9 mouse cellular contexts compared by ENCODE assay signal in genomic region chr11:87736647-87737134, GRCm38 (mm10). TPM values are rescaled to one million over a fixed set of nuclear protein-coding genes. Genes with fewer than 3 reads are reported as not detected.
DNase-seq lines count a peak whose midpoint lies in the region; ATAC-seq and TF ChIP-seq lines count a peak whose summit lies in the region.
"Had no signal": no experiment of that assay in that cellular context is flagged by ENCODE, and none has a peak within 500 bp of the region (broad histone marks: within the 10 kb centered on the region; RNA-seq: fewer than 3 reads in every experiment).

No protein-coding gene starts in this region.

- peak; percentile 73 for ATAC-seq in embryonic facial prominence, embryonic 15.5 days (ENCODE audit: insufficient number of reproducible peaks, low FRiP score, low TSS enrichment, low read depth)
- peak; percentile 81 for ATAC-seq in liver, embryonic 14.5 days (ENCODE audit: insufficient read depth)
- peak; percentile 82 for ATAC-seq in stomach, embryonic 14.5 days (ENCODE audit: insufficient number of reproducible peaks, insufficient read depth, low FRiP score, low read depth)

- no peaks in the 10 kb centered on the region for H3K27me3 ChIP-seq in embryonic facial prominence, embryonic 15.5 days
- H3K27me3 ChIP-seq in heart, embryonic 10.5 days (ENCODE audit: insufficient read depth, poor library complexity, severe bottlenecking) = peaks cover 20% of the 10 kb centered on the region
- H3K27me3 ChIP-seq in liver, embryonic 14.5 days (ENCODE audit: control insufficient read depth, insufficient read depth, low read length) = no peaks in the 10 kb centered on the region
- peaks cover 7% of the 10 kb centered on the region for H3K27me3 ChIP-seq in myocyte (ENCODE audit: control insufficient read depth, insufficient read depth, insufficient read length)
- no peaks in the 10 kb centered on the region for H3K27me3 ChIP-seq in stomach, embryonic 14.5 days (ENCODE audit: control insufficient read depth, insufficient read depth, low read length)

- H3K4me1 ChIP-seq in embryonic facial prominence, embryonic 15.5 days = peaks cover 13% of the 10 kb centered on the region
- H3K4me1 ChIP-seq in heart, embryonic 10.5 days = peaks cover 35% of the 10 kb centered on the region
- H3K4me1 ChIP-seq in liver, embryonic 14.5 days (replicated peaks; ENCODE audit: control insufficient read depth in 2 of 2, insufficient read depth in 2 of 2, low read length in 1 of 2) = peaks cover 31 to 44% of the 10 kb centered on the region in 2 experiments
- peaks cover 6% of the 10 kb centered on the region; the same call in 1 of the 2 replicates for H3K4me1 ChIP-seq in stomach, embryonic 14.5 days (ENCODE audit: control insufficient read depth, insufficient read depth, low read length)

- peak overlapping the region; percentile 73 for H3K9ac ChIP-seq in embryonic facial prominence, embryonic 15.5 days
- peak overlapping the region; percentile 70 for H3K9ac ChIP-seq in liver, embryonic 14.5 days (replicated peaks)
- H3K9ac ChIP-seq in stomach, embryonic 14.5 days (replicated peaks; ENCODE audit: low read depth, low read length) = peak overlapping the region; percentile 52

- TF ChIP-seq EP300 in liver, embryonic 14.5 days (IDR thresholded peaks at IDR 0.05; ENCODE audit: low read depth) = peak; percentile 50

- H3ac ChIP-seq in myocyte (ENCODE audit: control insufficient read depth, insufficient read length) = peak overlapping the region; percentile 56

- peak overlapping the region; percentile 92 for H3K27ac ChIP-seq in embryonic facial prominence, embryonic 15.5 days (replicated peaks)
- peak overlapping the region; percentile 91 for H3K27ac ChIP-seq in heart, embryonic 10.5 days
- H3K27ac ChIP-seq in liver, embryonic 14.5 days = peak overlapping the region; percentile 89
- H3K27ac ChIP-seq in stomach, embryonic 14.5 days (ENCODE audit: low read length) = peak overlapping the region; percentile 91

- TF ChIP-seq CTCF in liver, embryonic 14.5 days (IDR thresholded peaks at IDR 0.05; ENCODE audit: low read depth) = no peak

- peak; percentile 83 for DNase-seq in 416B (ENCODE audit: low read depth)
- DNase-seq in adrenal gland, adult 8-10 months = peak; percentile 61
- peak; percentile 92 for DNase-seq in heart, embryonic 10.5 days (ENCODE audit: low spot score)
- DNase-seq in kidney, adult 9 months = peak; percentile 56
- DNase-seq in liver, embryonic 14.5 days (ENCODE audit: low read depth in 3 of 3, low spot score in 3 of 3) = peak in 2 of 3 experiments; percentile 82 to 84

- H3K79me2 ChIP-seq in myocyte (ENCODE audit: control insufficient read depth, insufficient read depth) = peaks cover 13% of the 10 kb centered on the region

- no peak for TF ChIP-seq POLR2A in myocyte (IDR thresholded peaks at IDR 0.05; ENCODE audit: insufficient read length, low read depth)

- peaks cover 20% of the 10 kb centered on the region for H3K36me3 ChIP-seq in embryonic facial prominence, embryonic 15.5 days
- peaks cover 19% of the 10 kb centered on the region for H3K36me3 ChIP-seq in heart, embryonic 10.5 days
- H3K36me3 ChIP-seq in liver, embryonic 14.5 days (replicated peaks; ENCODE audit: control insufficient read depth, insufficient read depth, low read depth) = peaks cover 29% of the 10 kb centered on the region
- peaks cover 14% of the 10 kb centered on the region for H3K36me3 ChIP-seq in myocyte (ENCODE audit: control insufficient read depth, insufficient read depth)
- peaks cover 11% of the 10 kb centered on the region for H3K36me3 ChIP-seq in stomach, embryonic 14.5 days (ENCODE audit: control insufficient read depth, insufficient read depth, low read length)

- peak overlapping the region; percentile 92 for H3K4me3 ChIP-seq in embryonic facial prominence, embryonic 15.5 days (replicated peaks)
- H3K4me3 ChIP-seq in heart, embryonic 10.5 days = peak overlapping the region; percentile 96
- peak overlapping the region; percentile 56 to 99 for H3K4me3 ChIP-seq in liver, embryonic 14.5 days (ENCODE audit: insufficient read depth in 1 of 2, low read depth in 2 of 2, low read length in 2 of 2)
- peak overlapping the region; percentile 91 for H3K4me3 ChIP-seq in myocyte
- peak overlapping the region; percentile 80 for H3K4me3 ChIP-seq in stomach, embryonic 14.5 days (ENCODE audit: low read depth, low read length)

- under 1% methylated on average over 31 of the region's 31 CpGs for WGBS in embryonic facial prominence, embryonic 15.5 days
- WGBS in heart, embryonic 10.5 days = 3% methylated on average over 31 of the region's 31 CpGs
- under 1% methylated on average over 31 of the region's 31 CpGs for WGBS in liver, embryonic 14.5 days (ENCODE audit: insufficient replicate concordance)
- WGBS in stomach, embryonic 14.5 days = under 1% methylated on average over 31 of the region's 31 CpGs

- H3K9me3 ChIP-seq in embryonic facial prominence, embryonic 15.5 days (replicated peaks) = no peaks in the 10 kb centered on the region
- H3K9me3 ChIP-seq in heart, embryonic 10.5 days = no peaks in the 10 kb centered on the region
- H3K9me3 ChIP-seq in liver, embryonic 14.5 days (ENCODE audit: control insufficient read depth, low read length) = no peaks in the 10 kb centered on the region
- no peaks in the 10 kb centered on the region for H3K9me3 ChIP-seq in stomach, embryonic 14.5 days (ENCODE audit: control insufficient read depth, low read depth, low read length)

- peak overlapping the region; percentile 79 for H3K4me2 ChIP-seq in embryonic facial prominence, embryonic 15.5 days (replicated peaks)
- peak overlapping the region; percentile 87 for H3K4me2 ChIP-seq in liver, embryonic 14.5 days (ENCODE audit: low read depth)
- H3K4me2 ChIP-seq in myocyte (ENCODE audit: low read depth) = peak overlapping the region; percentile 80
- peak overlapping the region; percentile 79 for H3K4me2 ChIP-seq in stomach, embryonic 14.5 days (replicated peaks; ENCODE audit: low read depth, low read length)

TF ChIP-seq in myocyte, 11 proteins besides CTCF, POLR2A, EP300 and RAD21:
- no peak for TF ChIP-seq REST (IDR thresholded peaks at IDR 0.05; ENCODE audit: insufficient read depth, insufficient read length)
- no peak for TF ChIP-seq MAX (IDR thresholded peaks at IDR 0.05; ENCODE audit: low read depth)
- no peak for TF ChIP-seq SRF (IDR thresholded peaks at IDR 0.05; ENCODE audit: control insufficient read depth, insufficient read length, low read depth)
- TF ChIP-seq POLR2AphosphoS2 (IDR thresholded peaks at IDR 0.05; ENCODE audit: insufficient read length, low read depth) = no peak
- no peak for TF ChIP-seq E2F4 (IDR thresholded peaks at IDR 0.05; ENCODE audit: insufficient read depth)
- TF ChIP-seq TCF3 (IDR thresholded peaks at IDR 0.05; ENCODE audit: insufficient read length, low read depth) = no peak
- no peak for TF ChIP-seq MYOG (IDR thresholded peaks at IDR 0.05; ENCODE audit: control insufficient read depth in 1 of 3, insufficient read depth in 1 of 3, insufficient read length in 2 of 3, low read depth in 2 of 3)
- TF ChIP-seq USF1 (IDR thresholded peaks at IDR 0.05; ENCODE audit: low read depth) = no peak
- no peak for TF ChIP-seq CEBPB (IDR thresholded peaks at IDR 0.05; ENCODE audit: insufficient read depth, poor library complexity, severe bottlenecking)
- no peak for TF ChIP-seq TCF12 (IDR thresholded peaks at IDR 0.05; ENCODE audit: insufficient read depth, poor library complexity, severe bottlenecking)
- no peak for TF ChIP-seq MYOD1 (IDR thresholded peaks at IDR 0.05; ENCODE audit: control insufficient read depth in 1 of 3, insufficient read length in 2 of 3, low read depth in 2 of 3)
TF ChIP-seq in myocyte: peak in this region for 0.

RNA-seq across cellular contexts. Expression of gene Supt4a, which starts 0.7 kb away (rescaled TPM):
- total RNA-seq in adrenal gland, adult 8-10 months (2022) = 10 to 100 TPM; 73.7 to 85.1 (median 84.2) TPM
- 158 and 165 TPM in 2 replicates for polyA plus RNA-seq in embryonic facial prominence, embryonic 15.5 days (2015; fragmentation: Nextera tagmentation; extraction: Ambion mirVana)
- 122 and 151 TPM in 2 replicates for polyA plus RNA-seq in heart, embryonic 10.5 days (2016; fragmentation: Nextera tagmentation; extraction: Ambion mirVana)
- 111 TPM in 2 replicates for polyA plus RNA-seq in liver, embryonic 14.5 days (2012; rRNA removed)
- polyA plus RNA-seq in liver, embryonic 14.5 days (2014; fragmentation: Nextera tagmentation; extraction: Ambion mirVana) = 211 and 214 TPM in 2 replicates
- polyA plus RNA-seq in myocyte (2012; fragmentation: generic; extraction: Trizol) = 159 TPM
- 133 and 151 TPM in 2 replicates for polyA plus RNA-seq in stomach, embryonic 14.5 days (2014; fragmentation: Nextera tagmentation; extraction: Ambion mirVana)

RNA-seq across cellular contexts. Expression of gene Tspoap1, which starts 23.6 kb away (rescaled TPM):
- total RNA-seq in adrenal gland, adult 8-10 months (2022) = 10 to 100 TPM in 2 of 4 experiments, 1 to 10 TPM in 2; 5.9 to 32.3 (median 18.0) TPM
- polyA plus RNA-seq in embryonic facial prominence, embryonic 15.5 days (2015; fragmentation: Nextera tagmentation; extraction: Ambion mirVana) = 4.0 and 5.9 TPM in 2 replicates
- 0.95 and 1.5 TPM in 2 replicates for polyA plus RNA-seq in heart, embryonic 10.5 days (2016; fragmentation: Nextera tagmentation; extraction: Ambion mirVana)
- polyA plus RNA-seq in liver, embryonic 14.5 days (2012; rRNA removed) = 5.4 and 5.5 TPM in 2 replicates
- polyA plus RNA-seq in liver, embryonic 14.5 days (2014; fragmentation: Nextera tagmentation; extraction: Ambion mirVana) = 1.1 and 2.4 TPM in 2 replicates
- 0.04 TPM for polyA plus RNA-seq in myocyte (2012; fragmentation: generic; extraction: Trizol)
- 3.1 TPM in 2 replicates for polyA plus RNA-seq in stomach, embryonic 14.5 days (2014; fragmentation: Nextera tagmentation; extraction: Ambion mirVana)

RNA-seq across cellular contexts. Expression of gene Mpo, which starts 56.7 kb away (rescaled TPM):
- total RNA-seq in adrenal gland, adult 8-10 months (2022) = not detected
- polyA plus RNA-seq in embryonic facial prominence, embryonic 15.5 days (2015; fragmentation: Nextera tagmentation; extraction: Ambion mirVana) = 0.85 and 1.1 TPM in 2 replicates
- 5.8 and 11.8 TPM in 2 replicates for polyA plus RNA-seq in heart, embryonic 10.5 days (2016; fragmentation: Nextera tagmentation; extraction: Ambion mirVana)
- polyA plus RNA-seq in liver, embryonic 14.5 days (2012; rRNA removed) = 142 and 163 TPM in 2 replicates
- polyA plus RNA-seq in liver, embryonic 14.5 days (2014; fragmentation: Nextera tagmentation; extraction: Ambion mirVana) = 301 and 360 TPM in 2 replicates
- not detected for polyA plus RNA-seq in myocyte (2012; fragmentation: generic; extraction: Trizol)
- 2.5 and 5.0 TPM in 2 replicates for polyA plus RNA-seq in stomach, embryonic 14.5 days (2014; fragmentation: Nextera tagmentation; extraction: Ambion mirVana)
- total RNA-seq: neutrophil, adult 5-6 weeks had no signal

Comparison
In these comparisons a context has a peak if more than half of its experiments do, and no peak if none do; other contexts are left out.
1. Peak in every context shown above with its lines: DNase-seq, ATAC-seq, H3K4me3 ChIP-seq and H3K27ac ChIP-seq.
2. RNA of gene Mpo, which starts 56.7 kb away (polyA plus RNA-seq): 142 to 360 TPM in liver, embryonic 14.5 days; 5.8 to 11.8 TPM in heart, embryonic 10.5 days, 2.5 to 5.0 TPM in stomach, embryonic 14.5 days, 0.85 to 1.1 TPM in embryonic facial prominence, embryonic 15.5 days and not detected in myocyte (single experiment); every median in the first group is over 10 times any median in the second.